Mouse (Mus musculus) layer of hippocampus, postnatal 25 days (tissue): ENCODE results near the gene Tars2. TPM values are rescaled to one million over a fixed set of nuclear protein-coding genes. Genes with fewer than 3 reads are reported as not detected.
A peak's percentile ranks its signal among the peaks of the same experiment; 100 is the strongest.
"Not testable (repeated sequence)": the region's sequence is repeated elsewhere in the genome, so short reads cannot be mapped to it uniquely, and the experiment has no call there.

Experiments
- DNase-seq, 2 experiments: peaks; one replicate each; pipeline ENCODE4 v3.0.0; 2022; ENCODE audit warnings: mixed read lengths in 2 of 2, low spot score in 1 of 2; ENCODE audit errors: extremely low spot score in 1 of 2
- total RNA-seq, 2 experiments: library from RNA; stranded (reverse); gene quantifications; 2 replicates each; pipeline ENCODE4 v1.2.3; 2021

Tars2 gene
- 10 to 100 TPM; 37.8 to 44.3 TPM for total RNA-seq

DNA sequence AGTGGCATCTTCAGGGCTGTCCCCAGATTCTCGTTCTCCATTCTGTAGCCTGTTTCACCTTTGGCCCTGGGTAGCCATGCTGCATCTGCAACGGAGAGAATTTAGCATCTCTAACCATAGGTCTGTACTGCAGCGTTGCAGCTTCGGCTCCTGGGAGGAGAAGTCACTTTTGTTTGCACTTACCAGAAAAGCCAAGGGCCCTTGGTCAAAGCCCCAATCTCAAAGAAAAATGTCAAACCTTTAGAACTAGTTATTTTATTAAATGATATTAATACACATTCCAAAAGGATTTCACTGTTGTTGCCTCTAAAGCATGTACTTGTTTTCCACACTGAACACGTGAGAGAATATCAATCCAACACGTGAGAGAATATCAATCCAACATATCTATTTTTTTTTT is at the start of gene Tars2:
Tars2 (minus strand) TSS at position 101 of the 400 bp plus-strand sequence.
- DNase-seq, result no peak

DNA sequence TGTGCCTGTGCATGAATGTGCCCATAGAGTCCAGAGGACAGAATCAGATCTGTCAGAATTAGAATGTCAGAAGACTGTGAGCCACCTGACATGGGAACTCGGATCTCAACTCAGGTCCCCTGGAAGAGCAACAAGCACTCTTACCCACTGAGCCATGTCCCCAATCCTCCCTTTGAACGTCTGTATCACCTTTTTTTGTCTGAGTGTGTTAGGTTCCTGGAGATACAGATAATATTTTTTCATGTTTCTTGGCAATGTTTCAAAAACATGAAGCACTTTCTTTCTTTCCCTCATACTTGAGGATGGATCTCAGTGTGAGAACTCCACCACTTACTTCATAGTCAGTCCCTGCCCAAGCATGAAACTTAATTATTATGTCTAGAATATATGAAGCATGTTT is 48.4 kb upstream of the Tars2 start:
- DNase-seq, result no peak

DNA sequence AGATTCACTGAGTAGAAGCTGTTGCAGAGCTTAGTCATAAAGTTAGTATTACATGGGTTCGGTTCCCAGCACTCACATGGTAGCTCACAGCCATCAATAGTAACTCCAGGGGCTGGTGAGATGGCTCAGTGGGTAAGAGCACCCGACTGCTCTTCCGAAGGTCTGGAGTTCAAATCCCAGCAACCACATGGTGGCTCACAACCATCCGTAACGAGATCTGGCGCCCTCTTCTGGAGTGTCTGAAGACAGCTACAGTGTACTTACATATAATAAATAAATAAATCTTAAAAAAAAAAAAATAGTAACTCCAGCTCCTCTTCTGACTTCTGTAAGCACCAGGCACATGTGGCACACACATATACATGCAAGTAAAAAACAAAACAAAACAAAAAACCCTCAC is 47.6 kb upstream of the Tars2 start:
- not testable (repeated sequence) for DNase-seq

DNA sequence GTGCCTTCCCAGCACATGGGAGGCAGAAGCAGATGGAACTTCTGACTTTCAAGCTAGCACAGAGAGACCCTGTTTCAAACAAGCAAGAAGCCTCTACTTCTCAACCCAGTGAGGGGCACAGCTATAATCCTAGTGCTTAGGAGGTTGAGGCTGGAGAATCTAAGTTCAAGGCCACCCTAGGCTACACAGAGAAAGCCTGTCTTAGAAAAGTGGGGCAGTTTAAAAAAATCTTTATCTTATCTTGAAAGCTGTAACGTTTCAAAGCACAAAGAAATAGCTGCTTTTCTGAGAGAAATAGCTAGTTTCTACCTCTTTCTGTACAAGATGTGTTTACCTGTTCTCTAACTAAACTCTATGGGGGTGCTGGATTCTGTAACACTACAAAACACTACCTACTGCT is 46.7 kb upstream of the Tars2 start:
- DNase-seq, result no peak

DNA sequence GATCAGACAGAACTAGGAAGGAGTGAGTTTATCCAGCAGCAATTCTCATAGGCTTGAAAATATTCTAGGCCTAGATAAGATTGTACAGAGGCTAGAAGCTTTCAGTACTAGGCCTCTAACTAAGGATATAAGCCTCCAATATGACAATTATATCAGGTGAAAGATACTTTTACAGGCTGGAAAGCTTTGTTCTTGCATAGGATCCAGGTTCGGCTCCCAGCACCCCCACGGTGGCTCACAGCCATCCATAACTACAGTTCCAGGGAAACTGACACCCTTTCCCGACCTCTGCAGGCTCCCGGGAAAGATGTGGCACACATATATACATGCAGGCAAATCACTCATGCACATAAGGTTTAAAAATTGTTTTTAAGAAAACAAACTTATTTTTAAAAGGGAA is 43.8 kb upstream of the Tars2 start:
- DNase-seq, result no peak

DNA sequence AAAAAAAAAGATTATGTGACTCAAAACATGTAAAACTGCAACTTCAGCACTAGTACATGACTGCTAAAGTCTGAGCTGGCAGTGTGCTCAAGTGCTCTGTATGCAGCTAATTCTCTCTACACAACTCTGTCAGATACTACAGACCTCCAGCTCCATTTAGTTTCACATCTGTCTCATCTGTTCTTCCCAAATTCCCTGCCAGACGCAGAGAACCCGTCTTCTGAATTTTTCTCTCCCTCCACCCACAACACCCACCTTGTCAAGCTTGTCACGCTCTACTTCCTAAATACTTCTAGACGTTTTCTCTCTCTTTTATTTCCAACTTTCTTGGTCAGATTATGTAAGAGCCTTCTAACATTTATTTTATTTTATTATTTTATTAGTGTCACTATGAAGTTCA is 38.8 kb upstream of the Tars2 start:
- DNase-seq, result no peak

DNA sequence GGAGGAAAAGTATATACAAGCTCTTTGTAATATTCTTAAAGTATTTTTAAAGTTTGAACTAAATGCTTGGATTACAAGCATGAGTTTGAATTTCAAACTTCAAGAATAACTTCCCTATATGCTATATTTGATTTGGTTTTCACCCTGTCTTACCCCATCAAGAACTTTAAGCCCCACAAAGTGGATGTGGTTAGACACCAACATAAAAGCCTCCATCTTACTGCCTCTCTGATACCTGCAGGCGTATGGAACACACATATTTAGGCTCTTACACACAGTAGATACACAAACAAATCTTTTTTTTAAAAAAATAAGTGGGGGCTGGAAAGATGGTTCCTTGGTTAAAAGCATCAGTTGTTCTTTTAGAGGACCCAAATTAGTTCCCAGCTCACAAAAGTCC is 34.3 kb upstream of the Tars2 start:
- DNase-seq, result no peak

DNA sequence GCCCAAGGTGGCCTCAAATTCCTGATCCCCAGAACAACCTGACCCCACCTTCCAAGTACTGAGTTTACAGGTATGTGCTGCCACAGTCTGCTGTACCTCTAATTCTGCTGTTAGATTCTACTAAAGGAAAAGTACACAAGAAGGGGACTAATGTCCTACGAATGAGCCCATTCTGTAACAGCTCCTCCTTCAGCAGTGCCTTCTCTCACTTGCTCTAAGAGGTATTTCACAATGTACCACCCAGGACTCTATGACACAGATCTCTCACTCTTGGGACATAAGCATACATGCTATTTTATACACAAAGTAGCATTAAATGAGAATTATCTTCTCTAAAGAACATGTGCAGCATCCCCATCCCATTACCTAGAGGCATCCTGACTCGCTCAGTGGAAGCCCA is 33.7 kb upstream of the Tars2 start:
- DNase-seq, result no peak

DNA sequence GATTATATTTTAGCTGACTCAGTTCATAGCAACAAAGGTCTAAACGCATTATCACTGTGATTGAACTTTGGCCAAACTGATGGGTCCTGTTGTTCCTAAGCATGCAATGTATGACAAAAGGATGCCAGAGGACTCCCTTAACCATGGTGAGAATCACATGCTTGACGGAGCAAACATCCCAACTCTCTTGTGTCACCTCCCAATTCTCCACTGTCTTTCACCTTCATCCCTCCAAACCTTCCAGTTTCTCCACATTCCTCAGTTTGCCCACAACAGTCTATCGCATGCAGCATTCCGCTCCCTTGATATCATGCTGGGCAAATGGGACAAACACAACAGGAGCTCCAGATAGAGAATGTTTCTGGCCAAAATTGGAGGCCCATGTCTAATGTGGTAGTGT is 25.5 kb upstream of the Tars2 start:
- no peak for DNase-seq

DNA sequence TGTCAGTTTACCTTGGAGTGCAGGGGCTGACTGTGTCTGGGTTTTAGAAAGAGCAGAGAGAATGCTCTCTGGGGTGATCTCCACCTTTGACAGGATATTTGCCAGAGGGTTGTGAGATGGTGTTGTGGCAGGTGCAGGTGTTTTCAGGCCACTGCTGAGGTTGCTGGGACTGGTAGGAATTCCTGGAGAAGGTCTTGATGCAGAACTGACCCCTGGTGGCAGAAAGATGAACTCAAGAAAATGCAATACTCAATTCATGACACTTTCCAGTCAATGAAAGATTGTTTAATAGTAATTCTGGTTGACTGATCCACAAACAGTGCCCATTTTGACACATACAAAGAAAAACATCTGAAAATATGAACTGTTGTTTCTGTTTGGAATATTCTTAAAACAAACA is 12.0 kb upstream of the Tars2 start:
- DNase-seq, result no peak

DNA sequence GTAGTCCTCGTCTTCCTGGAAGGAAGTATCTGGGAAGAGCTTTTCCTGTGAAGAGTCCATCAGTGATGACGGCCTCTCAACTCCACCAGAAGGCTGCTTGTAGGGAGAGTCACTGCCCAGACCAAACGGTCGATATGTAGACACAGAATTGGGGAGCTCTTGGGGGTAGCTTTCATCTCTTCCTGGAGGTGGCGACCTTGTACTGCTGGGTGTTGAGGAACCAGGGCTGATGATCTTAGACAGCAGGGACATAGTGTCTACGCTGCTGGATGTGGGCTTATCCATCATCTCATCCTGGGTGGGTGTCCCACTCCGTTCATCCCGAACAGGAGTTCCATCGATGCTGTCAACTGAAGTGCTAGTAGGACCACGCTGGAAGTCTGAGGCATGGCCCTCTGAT is 5.5 kb upstream of the Tars2 start:
- no peak for DNase-seq

DNA sequence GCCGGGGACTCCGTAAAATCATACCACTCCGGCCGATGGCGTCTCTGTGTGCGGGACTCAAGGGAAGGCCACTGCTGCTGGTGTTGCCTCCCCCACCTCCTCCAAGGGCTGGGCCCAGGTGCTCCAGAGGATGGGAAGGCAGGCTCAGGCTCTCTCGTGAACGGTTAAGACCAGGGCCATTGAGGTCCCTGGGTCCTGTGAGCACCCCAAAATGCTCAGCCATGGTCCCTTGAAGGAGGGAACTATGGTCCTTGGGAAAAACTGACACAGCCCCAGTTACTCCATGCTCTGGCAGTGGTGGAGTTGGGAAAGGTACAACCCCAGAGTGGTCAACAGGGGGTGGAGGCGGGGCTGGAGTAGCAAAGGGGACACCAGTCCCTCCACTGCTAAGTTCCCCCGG is 3.8 kb upstream of the Tars2 start:
- DNase-seq, result no peak

DNA sequence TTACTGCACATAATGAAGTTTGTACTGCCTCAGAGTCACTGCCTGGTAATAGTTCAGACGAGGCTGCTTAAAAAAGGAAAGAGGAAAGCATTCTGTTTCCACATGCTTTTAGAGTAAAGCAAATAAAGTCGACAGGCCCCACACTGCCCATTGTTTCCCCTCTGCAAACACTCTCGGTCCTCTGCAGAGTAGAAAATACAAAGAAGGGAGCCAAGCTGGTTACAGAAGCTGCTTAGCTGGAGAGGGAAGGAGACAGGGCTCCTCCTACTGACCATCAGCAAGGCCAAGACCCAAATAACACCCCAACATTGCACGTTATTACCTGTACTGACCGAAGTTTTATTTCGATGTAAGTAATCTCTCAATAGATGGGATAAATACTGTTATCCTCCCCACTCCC is 3.0 kb upstream of the Tars2 start:
- DNase-seq, result no peak

DNA sequence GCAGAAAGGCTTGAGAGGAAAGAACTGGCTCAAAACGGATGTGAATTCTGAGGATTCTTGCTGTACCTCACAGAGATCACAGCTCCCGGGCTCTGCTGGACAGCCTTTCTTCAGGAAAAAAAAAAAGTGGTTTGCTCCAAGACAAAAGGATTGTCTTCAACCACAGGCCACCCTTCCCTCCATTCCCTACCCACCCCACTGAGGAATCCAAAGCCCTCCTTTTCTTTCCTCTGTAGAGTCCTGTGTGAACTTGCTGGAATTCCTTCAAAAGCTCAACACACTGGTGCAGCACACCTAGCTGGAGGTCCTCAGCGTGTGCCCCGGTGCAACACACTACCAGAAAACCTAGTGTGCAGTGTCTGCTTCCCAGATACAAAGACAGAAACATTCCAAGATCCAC is 1.8 kb upstream of the Tars2 start:
- DNase-seq, result no peak

DNA sequence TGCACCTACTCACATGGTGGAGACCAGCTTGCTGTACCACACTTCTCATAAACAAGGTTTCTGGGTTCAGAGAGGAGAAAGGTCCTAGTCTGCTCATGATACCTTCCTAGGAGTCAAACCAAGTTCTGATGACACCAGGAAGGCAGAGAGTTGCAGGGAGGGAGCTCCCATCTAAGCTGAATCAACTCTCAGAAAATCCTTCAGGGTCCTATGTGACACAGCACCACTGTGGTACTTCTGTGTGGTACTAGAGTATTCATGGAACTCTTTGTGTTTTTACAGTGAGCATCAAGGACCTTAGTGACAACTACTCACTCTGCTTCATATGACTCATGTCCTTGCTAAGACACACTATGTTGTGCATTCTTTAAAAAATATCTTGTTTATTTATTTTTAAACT is 650 bp upstream of the Tars2 start:
- DNase-seq, result no peak

DNA sequence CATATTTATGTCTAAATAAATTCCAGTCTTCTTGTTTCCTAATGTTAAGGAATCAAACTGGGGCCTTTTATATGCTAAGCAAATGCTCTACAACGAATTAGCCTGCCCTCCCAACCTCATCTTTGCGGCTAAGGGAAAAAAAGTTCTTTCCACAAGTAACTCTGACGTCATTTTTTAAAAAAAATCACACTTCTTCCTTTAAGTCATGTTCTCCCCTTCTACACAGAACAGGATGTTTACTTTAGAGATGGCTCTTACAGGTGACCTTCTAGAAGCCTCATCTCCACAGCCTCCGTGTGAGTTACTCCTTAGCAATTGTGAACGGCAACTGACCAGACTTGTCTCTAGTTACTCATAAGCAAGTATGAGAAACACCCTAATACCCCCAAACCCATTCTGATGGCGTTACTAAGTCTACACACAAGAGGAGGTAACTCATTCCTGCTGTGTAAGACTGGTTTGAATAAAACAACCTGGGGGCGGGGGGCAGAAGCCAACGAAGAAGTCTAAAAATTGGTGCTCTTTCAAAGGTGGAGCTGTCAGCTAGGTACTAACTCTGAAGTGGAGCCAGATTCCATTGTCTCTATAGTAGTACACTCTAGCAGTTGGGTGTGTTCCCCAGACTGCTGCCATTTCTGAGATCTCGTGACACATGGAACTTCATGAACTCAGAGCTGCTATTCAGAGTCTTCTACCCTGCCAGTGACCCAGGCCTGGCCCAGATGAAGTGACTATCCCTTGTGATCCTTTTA is 1.4 kb downstream of the Tars2 start:
- DNase-seq, result no peak

DNA sequence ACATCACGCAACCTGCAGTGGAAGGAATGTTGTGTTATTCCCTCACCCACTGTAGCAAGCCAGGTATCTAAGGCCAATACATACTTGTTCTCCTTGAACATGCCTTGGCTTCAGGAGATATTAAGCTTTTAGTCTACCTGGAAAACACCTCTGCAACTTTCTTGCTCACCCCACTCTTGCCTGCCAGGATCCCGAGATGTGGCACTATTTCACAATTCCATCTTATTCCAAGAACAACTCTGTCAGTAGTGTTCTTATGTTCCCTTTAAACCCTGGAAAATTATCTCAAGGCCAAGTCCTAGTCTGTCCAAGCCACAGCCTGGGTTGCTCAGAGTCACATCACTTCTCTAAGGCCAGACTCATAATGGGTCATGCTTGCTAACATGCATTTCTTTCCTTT is 3.2 kb downstream of the Tars2 start:
- no peak for DNase-seq

DNA sequence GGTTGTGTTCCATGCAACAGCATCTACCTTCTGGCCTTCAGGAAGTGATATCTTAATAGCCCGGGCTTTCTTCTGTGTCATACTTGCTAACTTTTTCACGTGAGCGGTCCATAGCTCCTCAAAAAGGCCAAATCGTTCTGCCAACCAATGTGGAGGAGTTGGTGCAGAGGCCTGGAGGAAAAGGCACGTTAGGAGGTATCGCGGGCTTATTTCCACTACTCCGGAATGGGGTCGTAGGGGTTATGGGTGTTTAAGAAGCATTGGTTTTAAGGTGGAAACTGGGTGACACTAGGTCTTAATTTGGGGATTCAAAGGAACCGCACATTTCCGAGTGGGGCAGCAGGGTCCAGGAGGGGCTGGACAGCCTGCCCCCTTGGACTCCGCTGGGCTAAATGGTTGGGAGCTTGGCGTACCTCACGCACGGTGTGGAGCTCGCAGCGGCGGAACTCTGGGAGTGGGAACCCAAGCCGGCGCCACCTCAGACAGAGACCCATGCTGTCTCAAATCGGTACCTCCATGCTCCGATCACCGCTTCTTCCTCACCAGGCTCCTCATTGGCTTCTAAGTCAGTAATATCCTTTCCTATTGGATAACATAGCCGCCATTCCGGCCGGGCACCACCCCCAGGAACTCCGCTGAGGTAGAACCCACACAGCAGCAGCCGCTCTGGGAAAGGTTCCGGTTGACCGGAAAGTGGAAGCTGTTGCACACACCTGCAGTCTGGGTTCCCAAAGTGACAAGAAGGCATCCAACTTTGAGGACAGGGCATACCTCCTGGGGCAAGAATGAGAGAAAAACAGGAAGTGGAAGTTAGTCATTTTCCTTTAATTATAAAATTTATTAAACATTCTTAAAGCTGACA is 5.4 kb downstream of the Tars2 start:
- peak; percentile 85 to 87 for DNase-seq

DNA sequence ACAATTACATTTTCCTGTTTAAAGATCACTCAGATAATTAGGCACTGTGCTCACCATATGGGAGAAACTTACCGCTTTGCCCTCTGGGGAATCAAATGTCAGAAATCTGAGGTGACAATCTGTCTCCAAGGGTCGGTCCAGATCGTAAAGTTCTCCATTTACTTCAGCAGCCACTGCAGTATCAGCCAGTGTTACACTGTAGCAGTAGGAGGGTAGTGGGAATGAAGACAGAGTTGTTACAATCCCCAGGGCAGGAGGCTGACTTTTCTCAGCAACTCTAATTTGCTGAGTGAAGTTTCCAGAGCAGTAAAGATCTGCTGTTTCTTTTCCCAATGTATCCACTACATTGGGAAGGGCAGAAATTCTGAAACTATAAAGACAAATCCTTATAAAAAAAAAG is 7.1 kb downstream of the Tars2 start:
- no peak for DNase-seq

DNA sequence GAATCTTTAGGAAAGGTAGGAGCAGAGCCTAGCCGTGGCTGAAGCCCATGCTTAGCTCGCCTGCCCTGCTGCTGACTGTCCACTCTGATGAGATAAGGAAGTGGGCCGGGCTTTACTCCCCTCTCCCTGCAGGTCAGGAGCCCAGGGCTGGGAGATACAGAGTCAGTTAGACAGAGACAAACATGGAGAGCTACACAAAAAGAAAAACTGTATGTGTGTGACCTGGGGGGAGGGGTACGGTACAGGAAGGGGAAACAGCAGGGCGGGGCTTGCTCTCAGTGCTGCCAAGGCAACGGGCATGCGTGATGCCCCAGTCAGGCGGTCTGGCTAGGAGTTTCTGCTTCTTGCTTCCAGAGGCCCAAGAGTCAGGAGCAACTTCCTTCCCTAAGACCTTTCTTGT is 19.6 kb downstream of the Tars2 start:
- no peak for DNase-seq

DNA sequence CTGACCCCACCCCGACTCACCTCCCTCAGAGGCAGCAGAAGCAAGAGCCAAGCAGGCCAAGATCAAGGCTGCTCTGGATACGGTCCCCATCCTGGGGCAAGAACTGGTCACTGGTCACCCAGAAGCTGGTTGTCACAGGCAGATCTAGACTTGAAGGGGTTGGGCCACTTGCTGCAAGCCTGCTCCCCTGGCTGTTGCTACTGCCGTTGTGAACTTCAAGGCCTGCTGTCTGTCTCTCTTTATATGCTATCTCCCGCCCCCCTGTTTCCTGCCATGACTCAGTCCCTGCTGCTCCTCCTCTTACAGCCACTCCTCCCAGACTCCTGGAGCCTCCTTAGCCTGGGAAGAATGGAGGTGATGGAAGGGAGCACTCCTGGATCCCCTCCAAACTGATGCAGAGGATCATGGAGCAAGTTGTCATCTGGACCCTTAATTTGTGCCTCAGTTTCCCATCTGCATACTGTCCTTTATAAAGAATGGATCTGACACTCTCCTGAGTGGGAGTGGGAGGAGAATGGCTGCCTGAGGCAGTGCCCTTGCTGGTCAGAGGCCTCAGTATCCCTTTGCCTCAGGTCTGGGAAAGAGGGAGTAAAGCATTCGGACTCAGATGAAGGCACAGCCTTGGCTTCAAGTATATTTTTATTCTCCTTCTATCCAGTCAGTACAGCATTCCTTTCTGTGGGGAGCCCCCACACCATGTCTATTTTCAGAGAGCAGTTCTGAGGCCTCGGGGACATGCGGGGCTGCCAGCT is 20.5 kb downstream of the Tars2 start, which contains the start of gene Ecm1:
Ecm1 (minus strand) TSS at position 217 of the 752 bp plus-strand sequence.
- DNase-seq, result no peak
